Comparison of ENCODE assay signal across 27 mouse cellular contexts in genomic region chr1:43201796-43202195, GRCm38 (mm10). TPM values are rescaled to one million over a fixed set of nuclear protein-coding genes. Genes with fewer than 3 reads are reported as not detected.
DNase-seq lines count a peak whose midpoint lies in the region; ATAC-seq lines count a peak whose summit lies in the region.
"Had no signal": no experiment of that assay in that cellular context is flagged by ENCODE, and none has a peak within 500 bp of the region (broad histone marks: within the 10 kb centered on the region; RNA-seq: fewer than 3 reads in every experiment).

No protein-coding gene starts in this region.

- peaks cover 44% of the 10 kb centered on the region for H3K4me1 ChIP-seq in heart, embryonic 13.5 days
- peaks cover 5% of the 10 kb centered on the region; the same call in 1 of the 2 replicates for H3K4me1 ChIP-seq in kidney, embryonic 16.5 days (ENCODE audit: insufficient read depth, low read length)
- no peaks in the 10 kb centered on the region for H3K4me1 ChIP-seq in hindbrain, embryonic 11.5 days (replicated peaks; ENCODE audit: control insufficient read depth, insufficient read depth, low read length)
- H3K4me1 ChIP-seq: embryonic facial prominence, embryonic 13.5 days; embryonic facial prominence, embryonic 15.5 days; forebrain, embryonic 10.5 days; forebrain, embryonic 12.5 days had no signal

- H3K36me3 ChIP-seq in heart, embryonic 13.5 days, result no peaks in the 10 kb centered on the region
- H3K36me3 ChIP-seq in kidney, embryonic 16.5 days (ENCODE audit: insufficient read depth, low read length), result no peaks in the 10 kb centered on the region
- no peaks in the 10 kb centered on the region for H3K36me3 ChIP-seq in hindbrain, embryonic 11.5 days (ENCODE audit: control insufficient read depth, insufficient read depth, low read length)
- H3K36me3 ChIP-seq: embryonic facial prominence, embryonic 13.5 days; embryonic facial prominence, embryonic 15.5 days; forebrain, embryonic 10.5 days; forebrain, embryonic 12.5 days; G1E had no signal

- no peaks in the 10 kb centered on the region for H3K9me3 ChIP-seq in heart, embryonic 13.5 days
- no peaks in the 10 kb centered on the region for H3K9me3 ChIP-seq in kidney, embryonic 16.5 days (ENCODE audit: low read length)
- no peaks in the 10 kb centered on the region for H3K9me3 ChIP-seq in hindbrain, embryonic 11.5 days (ENCODE audit: control insufficient read depth, low read length)
- H3K9me3 ChIP-seq: embryonic facial prominence, embryonic 13.5 days; embryonic facial prominence, embryonic 15.5 days; forebrain, embryonic 10.5 days; forebrain, embryonic 12.5 days; G1E had no signal

- no peak for DNase-seq in heart, postnatal 4 days
- DNase-seq in kidney, postnatal 10 days, result no peak
- DNase-seq in NIH3T3 (ENCODE audit: low read depth), result peak; percentile 68
- no peak for DNase-seq in hindbrain, embryonic 11.5 days (ENCODE audit: low spot score)
- DNase-seq in adrenal gland, postnatal 36 days, result no peak
- DNase-seq: adrenal gland, adult 8-10 months; adrenal gland, postnatal 14 days; B cell, adult 2 months; cerebellum, adult 11 months; cerebellum, adult 18-20 months; cerebellum, adult 8-10 months; cerebellum, adult 9-11 months; cerebellum, postnatal 14 days; cerebellum, postnatal 36 days; embryo, embryonic 11 days had no signal

- H3K4me3 ChIP-seq in heart, embryonic 13.5 days, result no peak overlapping the region
- no peak overlapping the region for H3K4me3 ChIP-seq in kidney, embryonic 16.5 days (ENCODE audit: low read length)
- H3K4me3 ChIP-seq in hindbrain, embryonic 11.5 days (ENCODE audit: low read depth, low read length), result no peak overlapping the region
- H3K4me3 ChIP-seq: embryonic facial prominence, embryonic 13.5 days; embryonic facial prominence, embryonic 15.5 days; erythroblast, embryonic 14.5 days; forebrain, embryonic 10.5 days; forebrain, embryonic 12.5 days had no signal

- H3K4me2 ChIP-seq in heart, embryonic 13.5 days, result no peak overlapping the region
- no peak overlapping the region for H3K4me2 ChIP-seq in kidney, embryonic 16.5 days (replicated peaks; ENCODE audit: low read depth, low read length)
- no peak overlapping the region for H3K4me2 ChIP-seq in hindbrain, embryonic 11.5 days (replicated peaks; ENCODE audit: low read depth, low read length)
- H3K4me2 ChIP-seq: embryonic facial prominence, embryonic 13.5 days; embryonic facial prominence, embryonic 15.5 days; forebrain, embryonic 12.5 days had no signal

- H3K27ac ChIP-seq in heart, embryonic 13.5 days (replicated peaks), result peak overlapping the region; percentile 62; the same call in 1 of the 2 replicates
- H3K27ac ChIP-seq in kidney, embryonic 16.5 days (ENCODE audit: low read length), result no peak overlapping the region
- no peak overlapping the region for H3K27ac ChIP-seq in hindbrain, embryonic 11.5 days (ENCODE audit: low read depth, low read length)
- H3K27ac ChIP-seq: embryonic facial prominence, embryonic 13.5 days; embryonic facial prominence, embryonic 15.5 days; forebrain, embryonic 10.5 days; forebrain, embryonic 12.5 days had no signal

- no peak overlapping the region for H3K9ac ChIP-seq in heart, embryonic 13.5 days
- H3K9ac ChIP-seq in kidney, embryonic 16.5 days (replicated peaks; ENCODE audit: low read length), result no peak overlapping the region
- no peak overlapping the region for H3K9ac ChIP-seq in hindbrain, embryonic 11.5 days (ENCODE audit: low read depth, low read length)
- H3K9ac ChIP-seq: embryonic facial prominence, embryonic 13.5 days; embryonic facial prominence, embryonic 15.5 days; forebrain, embryonic 12.5 days had no signal

- H3K27me3 ChIP-seq in heart, embryonic 13.5 days (replicated peaks), result no peaks in the 10 kb centered on the region
- H3K27me3 ChIP-seq in kidney, embryonic 16.5 days (ENCODE audit: insufficient read depth, low read length), result no peaks in the 10 kb centered on the region
- H3K27me3 ChIP-seq in hindbrain, embryonic 11.5 days (ENCODE audit: control insufficient read depth, insufficient read depth, low read length), result no peaks in the 10 kb centered on the region
- H3K27me3 ChIP-seq: CH12.LX; embryonic facial prominence, embryonic 13.5 days; embryonic facial prominence, embryonic 15.5 days had no signal

- no peak for ATAC-seq in heart, embryonic 13.5 days (ENCODE audit: extremely low read depth, insufficient number of reproducible peaks, low FRiP score, low TSS enrichment)
- peak; percentile 15; the same call in 1 of the 2 replicates for ATAC-seq in kidney, embryonic 16.5 days (ENCODE audit: low FRiP score, low TSS enrichment)
- ATAC-seq in hindbrain, embryonic 11.5 days (ENCODE audit: low FRiP score), result no peak
- ATAC-seq: CD4-positive, CD25-positive, alpha-beta regulatory T cell, adult 4 months; forebrain, embryonic 14.5 days; forebrain, embryonic 16.5 days had no signal

- WGBS in heart, embryonic 13.5 days, result 42% methylated on average over 2 of the region's 2 CpGs
- WGBS in kidney, embryonic 16.5 days, result 91% methylated on average over 1 of the region's 2 CpGs
- WGBS in hindbrain, embryonic 11.5 days, result 95% methylated on average over 1 of the region's 2 CpGs

RNA-seq across cellular contexts. Expression of gene Fhl2, which starts 5.0 kb away (rescaled TPM):
- polyA plus RNA-seq in heart, embryonic 13.5 days (2015; fragmentation: Nextera tagmentation; extraction: Ambion mirVana), result 228 and 259 TPM in 2 replicates
- 1,000 to 10,000 TPM; 1,103 to 1,257 TPM for total RNA-seq in heart, postnatal 4 days (2021)
- polyA plus RNA-seq in kidney, embryonic 16.5 days (2015; fragmentation: Nextera tagmentation; extraction: Ambion mirVana), result 101 and 104 TPM in 2 replicates
- polyA plus RNA-seq in hindbrain, embryonic 11.5 days (2014; fragmentation: Nextera tagmentation; extraction: Ambion mirVana), result 9.3 and 10.8 TPM in 2 replicates
- 10 to 100 TPM; 25.4 to 27.6 TPM for total RNA-seq in adrenal gland, postnatal 36 days (2021)
- polyA plus RNA-seq: erythroblast, embryonic 14.5 days; G1E had no signal
